Mouse (Mus musculus) gastrocnemius, postnatal 10 days (tissue): Measurements from ENCODE around the gene Auts2. TPM values are rescaled to one million over a fixed set of nuclear protein-coding genes. Genes with fewer than 3 reads are reported as not detected.
A peak's percentile ranks its signal among the peaks of the same experiment; 100 is the strongest.

ENCODE experiments used
- DNase-seq: peaks from one replicate; pipeline ENCODE4 v3.0.0; 2021; ENCODE audit warnings: mixed read lengths
- total RNA-seq, 2 experiments: library from RNA; stranded (reverse); gene quantifications; 2 replicates each; pipeline ENCODE4 v1.2.3; 2021

Gene Auts2
- total RNA-seq, 2 experiments from 2014 or later = 36.2 to 49.1 TPM

- no peak for DNase-seq
These were observed 753.5 kb downstream of the Auts2 start for GRCm38 (mm10) chr5:131789601-131790000.

DNA sequence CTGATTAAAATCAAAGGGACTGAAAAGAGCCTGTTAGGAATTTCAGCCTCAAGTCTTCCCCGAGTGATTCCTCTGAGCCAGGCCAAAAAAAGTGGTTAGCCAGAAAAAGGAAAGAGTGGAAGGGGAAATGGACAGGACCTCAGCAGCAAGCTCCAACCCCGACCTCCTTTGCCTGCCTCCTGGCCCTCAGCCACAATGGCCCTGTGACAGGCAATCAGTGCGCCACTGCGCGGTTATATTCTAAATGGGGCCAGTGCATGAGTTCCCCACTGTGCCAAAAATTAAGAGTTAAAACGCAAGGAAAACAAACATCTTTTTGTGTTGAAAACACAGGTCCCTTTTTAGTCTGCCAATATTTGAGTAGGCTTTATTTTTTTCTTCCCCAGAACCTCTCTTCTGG, 755.1 kb downstream of the Auts2 start:
- DNase-seq = no peak

- DNase-seq = no peak
These were observed 759.9 kb downstream of the Auts2 start for GRCm38 (mm10) chr5:131783241-131783640.

DNA sequence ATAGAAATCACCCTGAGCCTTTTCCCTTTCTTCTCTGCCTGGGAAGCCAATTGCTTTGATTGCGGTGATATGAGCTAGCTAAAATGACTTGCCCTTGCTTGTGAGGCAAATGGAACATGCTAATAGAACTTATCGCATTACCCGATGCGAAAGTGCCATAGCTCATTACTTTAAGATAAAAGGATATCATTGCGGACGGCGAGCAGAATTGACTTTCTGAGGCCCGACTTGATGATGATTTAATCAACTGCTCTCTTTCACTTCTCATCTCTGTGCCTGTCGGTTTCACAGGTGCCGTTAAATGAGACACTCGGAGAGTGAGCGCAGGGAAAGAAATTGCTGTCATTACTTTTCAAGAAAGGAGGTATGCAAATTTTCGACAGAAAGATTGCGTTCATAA, 762.1 kb downstream of the Auts2 start:
- no peak for DNase-seq

DNA sequence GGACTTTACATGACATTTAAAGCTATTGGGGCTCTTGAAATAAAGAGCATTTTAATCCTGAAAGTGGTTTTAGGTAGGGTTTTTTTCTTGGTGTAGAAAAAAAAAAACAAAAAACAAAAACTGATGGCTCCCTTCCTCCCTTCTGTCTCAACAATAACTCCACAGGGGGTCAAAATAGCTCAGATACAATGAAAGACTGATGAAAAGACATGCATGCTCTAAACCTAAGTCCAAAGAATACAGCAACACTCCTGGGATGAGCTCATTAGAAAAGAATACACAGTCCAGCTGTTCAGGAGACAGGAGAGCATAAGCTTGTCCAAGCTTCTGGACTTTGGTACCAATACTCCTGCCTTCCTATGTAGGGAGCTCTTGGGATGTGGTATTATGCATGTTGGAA, 764.0 kb downstream of the Auts2 start:
- DNase-seq = no peak

GRCm38 (mm10) chr5:131775672-131776071, 767.5 kb downstream of the Auts2 start:
- DNase-seq = no peak

DNA sequence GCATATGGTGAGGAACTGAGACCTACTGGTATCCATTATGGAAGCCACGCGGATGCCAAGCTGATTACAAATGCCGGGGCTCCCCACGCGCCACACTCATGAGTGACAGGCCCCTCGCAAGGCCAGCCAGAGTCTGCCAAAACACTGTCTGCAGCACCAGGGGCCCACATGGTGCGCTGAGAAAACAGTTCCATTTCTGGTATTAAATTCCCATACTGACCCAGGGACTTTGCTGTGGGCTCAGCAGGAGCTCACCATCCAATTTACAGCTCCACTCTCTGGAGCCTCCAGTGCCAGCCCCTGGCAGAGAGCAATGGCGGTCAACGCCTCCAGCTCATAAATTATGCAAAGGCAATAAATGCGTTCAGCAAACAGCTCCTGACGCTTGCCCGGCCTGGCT, 767.9 kb downstream of the Auts2 start:
- peak; percentile 8 for DNase-seq

DNA sequence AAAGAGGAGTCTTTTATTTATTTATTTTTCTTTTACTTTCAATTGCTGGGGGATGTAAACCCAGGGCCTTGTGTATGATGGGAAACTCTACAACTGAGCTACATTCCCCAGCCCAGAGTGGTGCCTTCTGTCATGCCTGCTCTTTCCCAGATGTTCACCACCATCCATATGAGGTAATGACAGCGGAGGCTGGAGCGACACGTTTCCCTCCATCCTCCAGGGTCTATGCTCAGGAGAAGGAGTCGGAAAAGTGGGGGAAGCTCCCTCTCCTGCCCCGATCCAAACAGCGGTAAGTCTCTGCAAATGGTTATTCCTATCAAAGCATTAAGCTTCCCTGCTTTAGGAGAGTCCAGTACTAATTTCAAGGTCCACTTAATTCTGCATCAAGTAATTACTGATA, 768.4 kb downstream of the Auts2 start:
- DNase-seq = no peak

DNA sequence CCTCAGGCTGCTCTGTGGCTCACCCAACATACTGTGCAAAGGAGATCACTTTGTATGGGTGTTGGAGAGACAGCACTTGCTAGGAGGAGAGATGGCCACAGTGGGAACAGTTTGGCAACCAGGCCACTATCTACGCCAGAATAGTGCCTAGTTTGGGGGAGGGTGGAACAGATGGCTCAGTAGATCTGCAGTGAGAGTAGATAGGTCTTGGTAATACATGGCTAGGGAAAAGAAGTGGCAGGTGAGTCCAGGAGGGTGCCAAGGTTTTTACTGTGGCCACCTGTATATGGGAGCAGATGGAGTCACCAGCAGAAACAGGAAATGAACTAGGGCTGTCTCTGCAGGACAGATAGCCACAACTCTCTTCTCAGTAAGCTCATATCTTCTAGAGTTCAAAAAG, 770.5 kb downstream of the Auts2 start:
- DNase-seq = no peak

- no peak for DNase-seq
These were observed 773.9 kb downstream of the Auts2 start for GRCm38 (mm10) chr5:131769273-131769672.

DNA sequence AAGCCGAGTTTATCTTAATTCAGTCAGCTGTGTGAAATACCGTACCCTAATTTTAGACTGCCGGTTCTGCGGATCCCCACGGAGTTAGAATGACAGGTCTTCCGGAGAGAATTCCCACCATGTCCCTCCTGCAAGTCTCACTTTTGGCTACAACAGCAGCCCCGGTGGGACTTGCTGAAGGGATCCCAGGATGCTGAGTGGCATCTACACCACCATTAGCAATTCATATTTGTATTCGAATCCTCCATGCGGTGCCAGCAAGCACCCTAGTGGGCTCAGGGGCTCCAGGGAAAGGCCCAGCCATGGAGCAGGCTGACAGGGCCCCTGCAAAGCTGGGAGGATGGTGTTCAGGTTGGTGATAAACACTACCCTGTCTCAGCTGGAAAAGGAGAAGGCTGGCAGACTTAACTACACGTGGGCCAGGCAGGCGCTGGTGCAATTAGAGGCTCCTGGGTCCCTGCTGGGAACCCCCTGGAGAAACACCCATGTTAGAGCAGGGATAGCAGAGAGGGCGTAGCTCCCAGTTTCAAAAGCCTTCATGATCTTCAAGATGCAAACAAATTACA, 775.4 kb downstream of the Auts2 start:
- DNase-seq = no peak

DNA sequence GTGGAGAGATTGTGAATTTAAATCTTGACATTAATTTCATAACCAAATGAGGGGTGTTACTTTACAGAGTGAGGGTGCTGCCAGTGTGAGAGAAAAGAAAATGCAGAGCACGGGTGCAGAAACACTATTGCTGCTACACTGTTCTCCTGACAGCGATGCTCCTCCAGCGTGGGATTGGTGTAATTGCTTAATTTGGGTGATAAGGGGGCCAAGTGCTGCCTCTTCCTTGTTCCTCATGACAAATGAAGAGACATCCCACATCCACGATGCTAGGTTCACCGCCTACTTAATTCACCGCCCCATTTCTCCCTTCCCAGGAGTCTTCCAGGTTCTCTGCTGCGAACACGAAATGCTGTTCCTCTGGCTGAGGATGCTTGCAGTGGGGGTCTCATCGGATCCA, 776.0 kb downstream of the Auts2 start:
- no peak for DNase-seq

- DNase-seq = no peak
These were observed 783.7 kb downstream of the Auts2 start for GRCm38 (mm10) chr5:131759432-131759831.

DNA sequence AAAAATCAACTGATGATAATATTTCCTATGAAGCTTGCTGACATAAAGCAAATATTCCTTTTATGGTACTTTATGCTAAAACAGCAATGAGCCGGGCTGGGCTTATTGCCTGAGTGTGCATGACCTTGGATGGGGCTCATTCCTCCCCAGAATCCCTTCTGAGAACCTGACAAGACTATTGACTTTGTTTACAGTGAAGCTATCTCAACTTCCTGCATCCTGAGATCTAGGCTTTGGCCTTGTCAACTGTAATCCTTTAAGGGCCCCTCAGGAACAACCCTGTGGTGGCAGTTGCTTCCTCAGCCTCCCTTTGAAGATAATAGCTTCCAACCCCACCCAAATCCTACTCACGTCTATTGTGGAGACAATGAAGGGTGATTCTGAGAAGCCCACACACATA, 792.8 kb downstream of the Auts2 start:
- no peak for DNase-seq

DNA sequence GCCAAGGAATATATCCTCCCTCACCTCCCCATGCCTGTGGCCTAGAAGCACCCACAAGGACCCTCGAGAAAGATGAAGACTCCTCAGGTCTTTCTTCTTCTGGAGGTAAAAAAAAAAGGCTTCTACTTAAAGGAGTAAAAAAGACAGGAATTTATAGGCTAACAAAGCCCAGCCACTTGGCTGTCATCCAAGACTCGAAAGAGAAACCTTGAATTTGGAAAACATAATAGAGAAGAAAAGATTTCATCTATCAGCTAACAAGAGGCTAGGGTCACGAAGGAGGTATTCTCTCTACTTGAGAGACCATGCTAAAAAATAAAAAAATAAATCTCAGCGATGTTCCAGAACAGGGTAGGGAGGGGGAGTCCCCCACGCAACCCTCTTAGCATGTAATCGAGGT, 793.9 kb downstream of the Auts2 start:
- DNase-seq = no peak

- no peak for DNase-seq
These were observed 800.1 kb downstream of the Auts2 start for GRCm38 (mm10) chr5:131743069-131743468.

DNA sequence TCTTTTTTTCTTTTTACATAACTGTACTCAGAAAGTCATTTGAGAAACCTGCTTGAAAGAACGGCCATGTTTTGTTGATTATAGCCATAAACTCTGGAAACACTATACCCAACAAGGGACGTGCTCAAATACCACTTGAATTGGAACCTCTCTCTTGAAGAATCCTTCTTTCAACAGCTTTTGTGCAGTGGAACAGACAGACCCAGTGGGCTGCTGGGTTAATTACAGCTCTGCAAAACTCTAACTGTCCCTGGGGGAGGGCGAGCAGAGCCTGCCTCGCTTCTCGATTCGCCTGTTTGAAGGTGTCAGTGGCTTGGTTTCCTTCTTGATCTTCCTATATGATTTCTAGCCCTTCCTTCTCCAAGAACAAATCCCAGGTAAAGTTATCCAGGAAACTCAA, 805.7 kb downstream of the Auts2 start:
- no peak for DNase-seq

GRCm38 (mm10) chr5:131733324-131733660, 809.9 kb downstream of the Auts2 start:
- DNase-seq = peak; percentile 20

DNA sequence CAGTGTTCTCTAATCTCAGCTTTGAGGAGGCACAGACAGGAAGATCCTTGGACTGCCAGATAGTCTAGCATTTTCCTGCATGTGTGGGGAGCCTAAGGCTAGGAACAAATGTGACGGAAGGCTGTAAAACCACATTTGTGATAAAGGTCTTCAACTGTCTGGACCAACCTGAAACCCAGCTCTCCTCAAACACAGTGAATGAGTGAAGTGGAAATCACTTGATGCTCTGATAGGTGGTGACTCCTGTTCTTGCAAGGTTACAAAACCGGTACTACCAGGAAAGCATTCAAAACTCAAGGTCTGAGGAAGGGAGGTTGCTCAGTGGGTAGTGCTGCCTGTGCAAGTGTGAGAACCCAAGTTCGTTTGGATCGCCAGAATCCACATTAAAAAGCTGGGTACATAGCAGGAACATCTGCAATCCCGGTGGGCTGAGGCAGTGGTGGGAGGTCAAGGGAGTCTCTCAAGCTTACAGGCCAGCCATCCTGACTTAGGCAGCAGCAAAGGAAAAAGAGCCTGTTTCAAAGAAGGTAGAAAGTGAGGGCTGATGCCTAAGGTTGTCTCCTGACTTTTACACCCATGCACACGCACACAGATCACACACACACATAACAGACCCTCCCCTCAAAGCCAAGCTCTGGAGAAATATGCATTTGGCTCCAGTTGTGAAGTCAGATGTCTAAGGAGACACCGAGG, 810.4 kb downstream of the Auts2 start:
- no peak for DNase-seq

GRCm38 (mm10) chr5:131729456-131729855, 813.7 kb downstream of the Auts2 start:
- DNase-seq = no peak

DNA sequence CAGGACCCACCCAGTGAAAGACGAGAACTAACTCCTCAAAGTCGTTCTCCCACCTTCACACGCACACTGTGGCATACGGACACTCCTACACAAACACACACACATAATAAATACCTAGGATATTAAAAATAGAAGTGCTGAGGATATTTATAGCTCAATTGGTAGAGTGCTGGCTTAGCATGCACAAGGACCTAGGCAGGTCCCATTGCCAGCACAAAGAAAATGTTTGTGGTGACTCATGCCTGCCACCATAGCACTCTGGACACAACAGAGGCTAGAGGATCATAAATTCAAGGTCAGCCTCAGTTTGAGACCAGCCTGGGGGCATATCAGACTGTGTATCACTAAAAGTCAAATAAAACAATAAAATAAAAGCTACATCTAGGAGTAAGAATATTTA, 815.2 kb downstream of the Auts2 start:
- DNase-seq = no peak

GRCm38 (mm10) chr5:131724508-131724907, 818.6 kb downstream of the Auts2 start:
- no peak for DNase-seq

DNA sequence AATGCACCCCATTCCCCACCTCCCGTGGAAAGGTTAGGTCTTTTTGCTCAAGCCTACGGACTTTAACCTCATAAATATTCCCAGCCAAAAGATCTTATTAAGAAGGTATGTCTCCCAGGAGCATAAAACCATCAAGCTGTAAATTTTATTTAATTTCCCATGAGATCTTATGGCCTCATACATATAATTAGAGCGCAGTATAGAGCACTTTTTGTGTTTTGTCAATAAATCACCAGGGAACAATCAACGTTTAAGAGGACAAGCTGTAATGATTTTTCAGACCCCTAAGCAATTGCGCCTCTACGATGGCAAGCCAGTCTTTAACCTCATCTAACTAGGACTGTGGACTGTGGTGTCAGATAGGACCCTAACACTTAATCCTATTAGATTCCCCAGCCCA, 820.4 kb downstream of the Auts2 start:
- no peak for DNase-seq

DNA sequence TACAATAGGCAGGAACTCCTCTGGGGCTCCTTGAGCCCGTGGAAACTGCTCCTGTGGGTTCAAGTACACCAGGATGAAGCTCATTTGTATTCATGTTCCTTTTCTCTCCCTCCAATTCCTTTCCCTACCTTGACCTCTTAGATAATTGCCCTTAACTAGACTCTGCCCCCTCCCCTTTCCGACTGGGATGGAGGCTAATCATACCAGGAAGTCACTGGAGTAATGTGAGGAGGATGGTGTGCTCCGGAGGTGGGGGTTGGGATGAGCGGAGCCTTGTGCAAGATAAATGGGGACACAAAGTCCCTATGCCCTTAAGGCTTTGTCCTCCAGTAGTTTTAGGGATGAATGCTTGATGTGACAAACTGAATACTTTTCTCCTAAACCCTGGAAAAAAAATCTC, 820.8 kb downstream of the Auts2 start:
- no peak for DNase-seq

- DNase-seq = no peak
These were observed 825.1 kb downstream of the Auts2 start for GRCm38 (mm10) chr5:131718013-131718412.
